Mouse (Mus musculus) myocyte (in vitro differentiated cells): ENCODE measurements around the gene Ldlrad3.

Source experiments
- CEBPB ChIP-seq: IDR thresholded peaks from 2 replicates; pipeline ENCODE4 v1.6.1; 2011; ENCODE audit warnings: mild to moderate bottlenecking, moderate library complexity; ENCODE audit not compliant: poor library complexity, insufficient read depth, severe bottlenecking
- E2F4 ChIP-seq: IDR thresholded peaks from one replicate; pipeline ENCODE4 v1.6.1; 2011; ENCODE audit warnings: mild to moderate bottlenecking, control low read depth, moderate library complexity; ENCODE audit not compliant: insufficient read depth
- MAX ChIP-seq: IDR thresholded peaks from one replicate; pipeline ENCODE4 v1.6.1; 2011; ENCODE audit warnings: low read depth, mild to moderate bottlenecking, control low read depth
- MYOD1 ChIP-seq, 3 experiments: IDR thresholded peaks; one replicate each; pipeline ENCODE4 v1.6.1; 2011; ENCODE audit warnings: control low read depth in 2 of 3, low read depth in 2 of 3, mild to moderate bottlenecking in 2 of 3, moderate library complexity in 1 of 3; ENCODE audit not compliant: insufficient read length in 2 of 3, control insufficient read depth in 1 of 3
- MYOG ChIP-seq, 3 experiments: IDR thresholded peaks; one replicate each; pipeline ENCODE4 v1.6.1; 2011; ENCODE audit warnings: control low read depth in 2 of 3, low read depth in 2 of 3, mild to moderate bottlenecking in 2 of 3; ENCODE audit not compliant: insufficient read length in 2 of 3, control insufficient read depth in 1 of 3, insufficient read depth in 1 of 3
- POLR2A ChIP-seq: IDR thresholded peaks from one replicate; pipeline ENCODE4 v1.6.1; 2011; ENCODE audit warnings: low read depth, mild to moderate bottlenecking, control low read depth, moderate library complexity; ENCODE audit not compliant: insufficient read length
- POLR2AphosphoS2 ChIP-seq: IDR thresholded peaks from one replicate; pipeline ENCODE4 v1.6.1; 2011; ENCODE audit warnings: low read depth, control low read depth; ENCODE audit not compliant: insufficient read length
- REST ChIP-seq: IDR thresholded peaks from one replicate; pipeline ENCODE4 v1.6.1; 2011; ENCODE audit warnings: mild to moderate bottlenecking, control low read depth, moderate library complexity; ENCODE audit not compliant: insufficient read depth, insufficient read length
- SRF ChIP-seq: IDR thresholded peaks from one replicate; pipeline ENCODE4 v1.6.1; 2011; ENCODE audit warnings: low read depth; ENCODE audit not compliant: control insufficient read depth, insufficient read length
- TCF12 ChIP-seq: IDR thresholded peaks from one replicate; pipeline ENCODE4 v1.6.1; 2011; ENCODE audit warnings: mild to moderate bottlenecking, control low read depth; ENCODE audit not compliant: poor library complexity, insufficient read depth, severe bottlenecking
- TCF3 ChIP-seq: IDR thresholded peaks from one replicate; pipeline ENCODE4 v1.6.1; 2011; ENCODE audit warnings: low read depth, control low read depth; ENCODE audit not compliant: insufficient read length
- USF1 ChIP-seq: IDR thresholded peaks from one replicate; pipeline ENCODE4 v1.6.1; 2011; ENCODE audit warnings: low read depth, mild to moderate bottlenecking, control low read depth, moderate library complexity

- TF ChIP-seq MAX, result no peak
- TF ChIP-seq POLR2A, result no peak
- TF ChIP-seq TCF3, result no peak
- peak in 1 of 3 experiments; percentile 19 for TF ChIP-seq MYOD1 (IDR thresholded peaks at IDR 0.05; ENCODE audit: control insufficient read depth in 1 of 3, insufficient read length in 2 of 3, low read depth in 2 of 3)
- TF ChIP-seq SRF, result no peak
- peak in 1 of 3 experiments; percentile 48 for TF ChIP-seq MYOG (IDR thresholded peaks at IDR 0.05; ENCODE audit: control insufficient read depth in 1 of 3, insufficient read depth in 1 of 3, insufficient read length in 2 of 3, low read depth in 2 of 3)
- peak; percentile 26 for TF ChIP-seq USF1
- no peak for TF ChIP-seq CEBPB
- no peak for TF ChIP-seq TCF12
- TF ChIP-seq REST, result no peak
- no peak for TF ChIP-seq E2F4
- no peak for TF ChIP-seq POLR2AphosphoS2
These were observed 147.1 kb downstream of the Ldlrad3 start for GRCm38 (mm10) chr2:102038895-102039667.
